Mouse (Mus musculus) lung, adult 2 months (tissue): ENCODE results near the gene Zc3h12a. TPM values are rescaled to one million over a fixed set of nuclear protein-coding genes. Genes with fewer than 3 reads are reported as not detected.

Experiments used
- DNase-seq: peaks from one replicate; pipeline ENCODE4 v3.0.0; 2022
- H3K4me1 ChIP-seq: fragments of 200-500 bp; 2 replicates; pipeline ENCODE4 v1.6.1; 2011; ENCODE audit warnings: low read length; ENCODE audit not compliant: control insufficient read depth, insufficient read depth
- H3K4me3 ChIP-seq: fragments of 200-500 bp; replicated peaks from 2 replicates; pipeline ENCODE3; 2011; ENCODE audit warnings: low read depth, mild to moderate bottlenecking, control low read depth, low read length; ENCODE audit errors: extremely low read depth
- CTCF ChIP-seq: fragments of 200-500 bp; IDR thresholded peaks from 2 replicates; pipeline ENCODE4 v1.5.1; 2011; ENCODE audit warnings: mild to moderate bottlenecking, low read length, control low read depth; ENCODE audit not compliant: insufficient read depth
- POLR2A ChIP-seq: fragments of 200-500 bp; IDR thresholded peaks from 2 replicates; pipeline ENCODE4 v1.6.1; 2011; ENCODE audit warnings: low read depth, mild to moderate bottlenecking, control low read depth, low read length, borderline replicate concordance; ENCODE audit errors: extremely low read depth
- WGBS: fragments of 180-500 bp; shearing (Covaris S2); methylation state at CpG from one replicate; pipeline ENCODE4 v1.1.7; 2018; 5-methylcytosine and 5-hydroxymethylcytosine counted together
- polyA plus RNA-seq: library from polyadenylated mRNA; depleted of rRNA; stranded (reverse); fragments of >200 nt; gene quantifications from 2 replicates; pipeline ENCODE4 v1.2.3, GENCODE M21; 2012

Gene Zc3h12a
- polyA plus RNA-seq, 1 experiment = 13.9 TPM

- H3K4me1 ChIP-seq = no peaks in the 10 kb centered on the region
- H3K4me3 ChIP-seq = no peak overlapping the region
- no peak for DNase-seq
- TF ChIP-seq CTCF = no peak
- TF ChIP-seq POLR2A = no peak
- WGBS = 89% methylated on average over 4 of the region's 4 CpGs
Observed at GRCm38 (mm10) chr4:125147970-125148369, 20.3 kb upstream of the Zc3h12a start.

- no peak for DNase-seq
- TF ChIP-seq POLR2A (no peak), CTCF (no peak)
- H3K4me1 ChIP-seq = no peaks in the 10 kb centered on the region
- WGBS = 15% methylated on average over 10 of the region's 10 CpGs
- H3K4me3 ChIP-seq = no peak overlapping the region
Observed at GRCm38 (mm10) chr4:125145213-125145612, 17.6 kb upstream of the Zc3h12a start.

GRCm38 (mm10) chr4:125144627-125145026, 17.0 kb upstream of the Zc3h12a start:
- WGBS = 46% methylated on average over 7 of the region's 7 CpGs
- TF ChIP-seq CTCF = no peak
- TF ChIP-seq POLR2A = no peak
- DNase-seq = no peak

GRCm38 (mm10) chr4:125144211-125144610, 16.6 kb upstream of the Zc3h12a start:
- no peak for TF ChIP-seq POLR2A
- no peak for TF ChIP-seq CTCF
- H3K4me3 ChIP-seq = no peak overlapping the region
- 64% methylated on average over 5 of the region's 5 CpGs for WGBS
- DNase-seq = no peak
- no peaks in the 10 kb centered on the region for H3K4me1 ChIP-seq

More at GRCm38 (mm10) chr4:125144627-125145026, 17.0 kb upstream of the Zc3h12a start:
- no peaks in the 10 kb centered on the region for H3K4me1 ChIP-seq
- H3K4me3 ChIP-seq = no peak overlapping the region

GRCm38 (mm10) chr4:125138321-125138720, 10.7 kb upstream of the Zc3h12a start:
- WGBS = 44% methylated on average over 7 of the region's 7 CpGs

GRCm38 (mm10) chr4:125136303-125136888, 8.8 kb upstream of the Zc3h12a start:
- H3K4me3 ChIP-seq = no peak overlapping the region

More at GRCm38 (mm10) chr4:125138321-125138720, 10.7 kb upstream of the Zc3h12a start:
- DNase-seq = no peak
- TF ChIP-seq POLR2A = no peak
- no peak for TF ChIP-seq CTCF
- H3K4me1 ChIP-seq = no peaks in the 10 kb centered on the region
- H3K4me3 ChIP-seq = no peak overlapping the region

GRCm38 (mm10) chr4:125135076-125135855, 7.6 kb upstream of the Zc3h12a start:
- WGBS = 74% methylated on average over 10 of the region's 10 CpGs
- DNase-seq = no peak
- Histone ChIP-seq H3K4me1 (peaks cover 5% of the 10 kb centered on the region), H3K4me3 (no peak overlapping the region)
- TF ChIP-seq POLR2A (no peak), CTCF (no peak)

More at GRCm38 (mm10) chr4:125136303-125136888, 8.8 kb upstream of the Zc3h12a start:
- peaks cover 2% of the 10 kb centered on the region; the same call in 1 of the 2 replicates for H3K4me1 ChIP-seq
- no peak for TF ChIP-seq POLR2A
- TF ChIP-seq CTCF = no peak
- 68% methylated on average over 12 of the region's 12 CpGs for WGBS
- no peak for DNase-seq

- Histone ChIP-seq H3K4me3 (no peak overlapping the region), H3K4me1 (peaks cover 5% of the 10 kb centered on the region)
- DNase-seq = no peak
- 71% methylated on average over 5 of the region's 5 CpGs for WGBS
- TF ChIP-seq CTCF (no peak), POLR2A (no peak)
Observed at GRCm38 (mm10) chr4:125134631-125135030, 7.0 kb upstream of the Zc3h12a start.

GRCm38 (mm10) chr4:125134192-125134591, 6.6 kb upstream of the Zc3h12a start:
- DNase-seq = no peak
- 81% methylated on average over 4 of the region's 4 CpGs for WGBS
- Histone ChIP-seq H3K4me1 (peaks cover 5% of the 10 kb centered on the region), H3K4me3 (no peak overlapping the region)
- no peak for TF ChIP-seq POLR2A

- H3K4me3 ChIP-seq = no peak overlapping the region
- WGBS = 42% methylated on average over 5 of the region's 5 CpGs
- TF ChIP-seq POLR2A = no peak
- TF ChIP-seq CTCF = peak; percentile 72
- H3K4me1 ChIP-seq = peaks cover 5% of the 10 kb centered on the region
- no peak for DNase-seq
Observed at GRCm38 (mm10) chr4:125132394-125132793, 4.8 kb upstream of the Zc3h12a start.
